Mouse (Mus musculus) kidney, postnatal 10 days (tissue): ENCODE results near the gene Evx2.

Experiments used
- DNase-seq: peaks from one replicate; pipeline ENCODE4 v3.0.0; 2021; ENCODE audit warnings: mixed read lengths

Gene Evx2

GRCm38 (mm10) chr2:74611406-74611805 lies 48.0 kb downstream of the Evx2 start:
- no peak for DNase-seq

GRCm38 (mm10) chr2:74609350-74609749 lies 50.0 kb downstream of the Evx2 start:
- no peak for DNase-seq

GRCm38 (mm10) chr2:74606087-74606760 lies 53.1 kb downstream of the Evx2 start:
- DNase-seq = no peak

- DNase-seq = no peak
Observed at GRCm38 (mm10) chr2:74604011-74604410, 55.3 kb downstream of the Evx2 start.
